Mouse (Mus musculus) E14TG2a.4 (cell line): ENCODE measurements around the gene Net1.

Experiments
- CTCF ChIP-seq: conservative IDR thresholded peaks from 2 replicates; pipeline ENCODE4 v1.5.1; 2014; ENCODE audit warnings: low read length
- NANOG ChIP-seq: IDR thresholded peaks from 2 replicates; pipeline ENCODE4 v1.6.1; 2014; ENCODE audit warnings: borderline replicate concordance, low read length, mixed read lengths
- POU5F1 ChIP-seq: IDR thresholded peaks from 2 replicates; pipeline ENCODE4 v1.6.1; 2014; ENCODE audit warnings: low read length, borderline replicate concordance

DNA sequence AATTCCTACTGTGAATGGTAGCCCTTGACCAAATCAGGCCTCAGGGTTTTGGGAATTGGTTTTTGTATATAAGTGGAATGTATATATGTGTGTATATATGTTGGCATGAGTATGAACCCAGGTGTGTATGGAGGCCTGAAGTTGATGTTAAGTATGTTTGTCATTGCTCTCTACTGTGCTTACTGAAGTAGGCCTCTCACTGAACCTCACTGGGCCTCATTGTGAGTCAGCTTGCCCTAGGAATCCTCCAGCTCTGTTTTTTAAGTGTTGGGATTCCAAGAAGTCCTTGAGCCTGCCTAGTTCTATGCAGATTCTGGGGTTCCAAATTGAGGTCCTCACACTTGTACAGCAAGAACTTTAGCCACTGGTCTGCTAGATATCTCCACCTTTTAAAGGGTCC, 48.1 kb downstream of the Net1 start:
- TF ChIP-seq CTCF (no peak), NANOG (no peak), POU5F1 (no peak)
